Mouse (Mus musculus) spleen, adult 18-20 months (tissue): ENCODE results near the gene Ttc21a.
"Not testable (repeated sequence)": the region's sequence is repeated elsewhere in the genome, so short reads cannot be mapped to it uniquely, and the experiment has no call there.

ENCODE experiments used
- DNase-seq, 2 experiments: peaks; one replicate each; pipeline ENCODE4 v3.0.0; 2022; ENCODE audit warnings: mixed read lengths in 2 of 2

Ttc21a gene

GRCm38 (mm10) chr9:120000761-120001160, 63.4 kb downstream of the Ttc21a start:
- DNase-seq = no peak

DNA sequence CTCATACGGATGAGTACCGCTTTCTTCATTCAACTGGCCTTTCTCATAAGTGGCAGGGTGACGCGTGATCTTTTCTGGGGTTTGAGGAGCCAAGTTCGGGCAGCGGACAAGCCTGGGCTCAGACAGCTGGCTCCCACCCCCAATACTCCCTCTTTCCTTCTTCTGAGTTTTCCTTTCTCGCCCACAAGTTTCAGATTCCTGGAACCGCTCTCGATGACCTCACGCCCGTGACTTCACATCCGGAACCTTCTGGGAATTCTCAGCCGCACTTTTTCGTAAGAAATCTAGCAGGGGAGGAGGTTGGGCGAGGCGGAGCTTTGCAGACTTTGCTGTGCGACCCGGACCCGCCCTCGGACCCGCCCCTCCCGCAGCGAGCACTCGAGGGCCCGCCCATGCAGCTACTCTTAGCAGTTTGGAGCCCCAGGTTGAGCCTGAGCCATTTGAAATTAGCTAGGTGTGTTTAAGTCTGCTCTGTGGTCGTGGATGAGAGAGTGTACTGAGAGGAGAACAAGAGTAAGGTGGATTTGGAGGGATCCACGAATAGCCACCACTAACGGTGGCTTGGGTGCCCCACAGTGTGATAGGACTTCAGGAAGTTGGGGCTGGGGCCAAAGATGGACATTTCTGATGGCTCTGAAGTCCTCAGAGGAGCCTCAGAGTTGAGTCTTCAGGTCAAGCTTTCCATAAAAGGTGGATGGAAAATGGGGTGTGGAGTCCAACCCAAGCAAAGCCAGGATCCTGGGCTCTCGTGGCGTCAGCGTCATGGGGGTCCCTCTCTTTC, 64.7 kb downstream of the Ttc21a start:
- DNase-seq = peak; percentile 61 to 71

GRCm38 (mm10) chr9:120002893-120003292, 65.5 kb downstream of the Ttc21a start:
- DNase-seq = no peak

GRCm38 (mm10) chr9:120005936-120006335, 68.5 kb downstream of the Ttc21a start:
- no peak for DNase-seq

DNA sequence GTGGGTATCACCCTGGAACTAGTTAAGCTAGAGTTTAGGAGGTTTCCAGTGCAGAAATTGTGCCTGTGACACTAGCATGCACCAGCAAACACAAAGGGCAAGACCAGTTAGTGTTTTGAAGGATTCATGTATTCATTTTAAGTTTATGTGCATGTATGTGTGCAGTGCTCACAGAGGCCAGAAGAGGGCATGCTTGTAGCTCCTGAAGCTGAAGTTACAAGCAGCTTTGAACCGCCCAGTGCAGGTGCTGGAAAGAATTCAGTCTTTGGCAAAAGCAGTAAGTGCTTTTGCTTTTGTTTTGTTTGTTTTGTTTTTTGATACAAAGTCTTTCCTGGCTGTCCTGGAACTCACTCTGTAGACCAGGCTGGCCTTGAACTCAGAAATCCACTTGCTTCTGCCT, 70.4 kb downstream of the Ttc21a start:
- DNase-seq = no peak

DNA sequence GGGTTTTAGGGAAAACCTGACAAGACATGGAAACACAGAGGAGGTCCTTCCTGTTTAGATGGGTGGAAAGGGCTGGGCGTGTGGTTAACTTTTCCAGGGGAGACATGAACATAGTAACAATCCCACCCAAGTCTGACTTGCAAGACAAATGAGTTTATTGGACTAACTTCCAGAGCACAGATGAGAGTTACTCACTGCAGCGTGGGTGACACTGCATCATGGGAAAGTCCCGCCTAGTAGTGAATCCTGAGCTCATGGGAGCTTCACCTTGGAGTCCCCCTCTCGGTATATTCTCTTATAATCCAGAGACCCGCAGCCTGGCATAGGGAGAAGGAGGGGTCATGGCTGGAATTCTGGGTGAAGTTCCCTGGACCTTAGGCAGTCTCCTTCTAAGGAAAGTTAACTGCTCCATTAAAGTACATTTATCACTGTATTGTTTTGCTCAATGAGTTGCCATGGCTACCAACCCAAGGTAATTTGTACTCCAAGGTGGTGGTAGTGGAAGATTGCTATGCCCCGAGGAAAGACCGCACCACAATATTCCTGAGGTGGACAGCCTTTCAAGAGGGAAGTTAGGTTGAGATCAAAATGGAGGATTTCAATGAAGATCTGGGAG, 71.9 kb downstream of the Ttc21a start:
- no peak for DNase-seq

- DNase-seq = no peak
Measured at GRCm38 (mm10) chr9:120009871-120010270, 72.5 kb downstream of the Ttc21a start.

GRCm38 (mm10) chr9:120010781-120011511, 73.5 kb downstream of the Ttc21a start:
- DNase-seq = peak; percentile 94 to 97

DNA sequence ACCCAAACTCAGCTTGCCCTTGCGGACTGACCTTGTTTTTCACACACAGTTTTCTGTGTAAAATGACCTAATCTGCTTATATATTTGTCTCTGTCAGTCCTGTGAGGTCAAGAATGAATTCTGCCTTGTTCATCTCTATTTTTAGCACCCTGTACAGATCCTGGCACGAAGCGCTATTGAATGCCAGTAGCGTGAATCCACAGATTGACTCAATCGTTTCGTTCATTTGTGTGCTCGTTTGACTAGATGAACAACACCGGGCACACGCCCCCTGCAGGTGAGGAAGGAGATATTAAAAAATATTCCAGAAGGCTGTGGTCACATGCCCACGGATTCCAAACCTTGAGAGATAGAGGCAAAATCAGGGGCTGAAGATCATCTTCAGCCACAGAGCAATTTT, 74.1 kb downstream of the Ttc21a start:
- peak; percentile 47 to 66 for DNase-seq

- DNase-seq = not testable (repeated sequence)
Measured at GRCm38 (mm10) chr9:120012161-120012560, 74.8 kb downstream of the Ttc21a start.

DNA sequence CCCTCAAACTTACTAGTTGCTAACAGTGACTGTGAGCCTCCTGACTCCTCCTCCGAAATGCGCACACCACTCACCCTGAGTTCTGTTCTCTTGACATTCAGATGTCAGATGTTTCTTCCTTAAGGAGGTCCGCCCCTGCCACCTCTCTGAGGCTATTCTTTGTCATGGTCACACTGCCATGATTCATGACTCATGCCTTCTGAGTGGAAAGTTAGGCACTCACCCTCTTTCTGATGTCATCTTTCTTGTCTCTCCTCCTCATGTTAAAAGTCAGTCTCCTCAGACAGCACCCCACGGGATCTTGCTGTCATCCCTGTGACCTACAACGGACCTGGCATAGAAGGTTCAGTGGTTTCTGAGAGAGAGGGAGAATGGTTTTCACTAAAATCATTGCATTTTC, 75.4 kb downstream of the Ttc21a start:
- no peak for DNase-seq

DNA sequence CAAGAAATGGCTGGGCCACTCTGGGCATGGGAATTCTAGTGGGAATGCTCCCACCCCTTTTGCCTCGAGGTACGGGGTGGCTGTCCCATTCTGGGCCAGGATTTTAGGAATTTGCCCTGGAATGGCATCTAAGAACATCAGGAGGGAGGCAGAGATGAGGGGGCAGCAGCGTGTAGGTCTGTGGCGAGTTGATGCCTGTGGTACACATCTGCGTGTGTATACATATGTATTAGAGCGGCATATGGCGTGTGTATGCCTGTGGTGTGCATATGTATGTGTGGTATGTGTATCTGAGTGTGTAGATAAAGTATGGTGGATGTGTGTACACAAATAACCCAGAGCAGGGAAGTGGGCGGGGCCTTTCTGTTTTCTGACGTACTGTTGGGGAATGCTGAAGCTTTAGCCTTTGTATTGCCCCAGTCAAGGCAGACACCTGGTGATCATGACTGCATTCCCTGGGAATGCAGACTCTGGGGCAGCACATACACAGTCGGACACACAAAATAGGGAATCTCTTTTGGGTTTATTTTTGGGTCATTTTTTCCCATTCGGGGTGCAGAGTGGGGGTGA, 75.9 kb downstream of the Ttc21a start:
- DNase-seq = no peak

- DNase-seq = no peak
Measured at GRCm38 (mm10) chr9:120014828-120015227, 77.4 kb downstream of the Ttc21a start.

DNA sequence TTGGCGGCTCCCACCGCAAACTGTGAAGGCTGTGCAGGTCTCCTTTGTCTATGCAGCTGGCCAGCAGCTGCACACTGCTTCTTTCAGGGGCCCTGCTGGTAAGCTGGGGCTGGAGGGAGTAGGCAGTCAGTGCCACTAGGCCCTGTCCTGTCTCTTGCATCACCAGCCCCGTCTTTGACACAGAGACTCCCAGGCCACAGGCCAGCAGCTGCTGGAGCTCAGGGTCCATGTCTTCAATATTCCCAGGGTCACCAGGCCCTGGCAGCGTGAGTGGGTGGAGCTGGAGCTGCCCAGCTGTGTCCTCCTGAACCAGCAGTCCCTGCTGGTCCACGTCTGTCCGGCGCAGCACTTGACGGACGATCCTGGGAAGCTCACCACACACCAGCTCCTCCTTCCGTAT, 79.5 kb downstream of the Ttc21a start:
- DNase-seq = no peak
